25 mouse cellular contexts compared by ENCODE assay signal in the genomic region with DNA sequence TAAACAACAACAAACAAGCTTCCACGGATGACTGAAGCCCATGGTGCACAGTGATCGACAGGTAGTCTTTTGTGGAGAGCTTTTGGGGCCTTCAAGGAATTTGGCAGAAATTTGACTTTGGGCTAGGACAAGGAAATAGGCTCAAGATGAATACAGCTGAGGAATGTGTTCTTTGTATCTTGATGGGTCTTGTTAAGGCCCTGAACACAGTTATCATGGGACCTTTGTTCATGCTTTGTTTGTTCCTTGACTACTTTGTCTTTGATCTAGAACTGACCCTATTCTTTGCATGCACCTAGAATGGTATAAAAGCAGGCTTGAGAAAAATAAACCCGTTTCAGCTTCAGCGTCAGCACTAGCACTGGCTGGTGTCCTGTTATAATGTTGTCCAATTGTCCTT.
A peak's percentile ranks its signal among the peaks of the same experiment; 100 is the strongest.
DNase-seq lines count a peak whose midpoint lies in the region; ATAC-seq lines count a peak whose summit lies in the region.
"Had no signal": no experiment of that assay in that cellular context is flagged by ENCODE, and none has a peak within 500 bp of the region (broad histone marks: within the 10 kb centered on the region; RNA-seq: fewer than 3 reads in every experiment).

No protein-coding gene starts in this region.

- H3K4me1 ChIP-seq in heart, embryonic 12.5 days (replicated peaks), result no peaks in the 10 kb centered on the region

- no peak overlapping the region for H3K27ac ChIP-seq in heart, embryonic 12.5 days (ENCODE audit: poor library complexity, severe bottlenecking)

- no peaks in the 10 kb centered on the region for H3K36me3 ChIP-seq in heart, embryonic 12.5 days
- H3K36me3 ChIP-seq: G1E had no signal

- WGBS in heart, embryonic 12.5 days, result 82% methylated on average over 4 of the region's 4 CpGs

- no peaks in the 10 kb centered on the region for H3K27me3 ChIP-seq in heart, embryonic 12.5 days (replicated peaks)
- H3K27me3 ChIP-seq: CH12.LX, Patski had no signal

- no peak for ATAC-seq in heart, embryonic 12.5 days (ENCODE audit: insufficient number of reproducible peaks, low FRiP score)
- no peak for ATAC-seq in monocyte, adult 5-6 weeks (replicated peaks; ENCODE audit: insufficient number of reproducible peaks, low FRiP score, low TSS enrichment, poor library complexity, severe bottlenecking)
- ATAC-seq: activated CD4-positive, CD25-positive, alpha-beta regulatory T cell, adult 4 months; CD4-positive, CD25-positive, alpha-beta regulatory T cell, adult 4 months; Patski had no signal

- DNase-seq in heart, adult 11 months, result peak; percentile 15
- DNase-seq in ES-CJ7 (ENCODE audit: low read depth, low spot score) (peak; percentile 10), R1 (ENCODE audit: low read depth, low spot score) (peak; percentile 31), ZHBTc4 (ENCODE audit: low read depth, low spot score) (peak; percentile 84)
- no peak for DNase-seq in right cerebral cortex, postnatal 25 days
- no peak for DNase-seq in thymus, postnatal 25 days
- DNase-seq: adrenal gland, adult 2 months; adrenal gland, adult 8-10 months; adrenal gland, postnatal 10 days; adrenal gland, postnatal 14 days; adrenal gland, postnatal 25 days; adrenal gland, postnatal 36 days; B cell, adult 2 months; cerebellum, adult 11 months; cerebellum, adult 11-12 months; cerebellum, adult 18-20 months; cerebellum, adult 2 months; cerebellum, adult 8-10 months had no signal

- H3K4me2 ChIP-seq in heart, embryonic 12.5 days, result no peak overlapping the region

- no peak overlapping the region for H3K4me3 ChIP-seq in heart, embryonic 12.5 days

- H3K9me3 ChIP-seq in heart, embryonic 12.5 days (replicated peaks), result no peaks in the 10 kb centered on the region
- H3K9me3 ChIP-seq: G1E had no signal

- no peak overlapping the region for H3K9ac ChIP-seq in heart, embryonic 12.5 days

Comparison
In these comparisons a context has a peak if more than half of its experiments do, and no peak if none do; other contexts are left out.
1. DNase-seq: peak in heart, adult 11 months (single experiment), ES-CJ7 (single experiment), R1 (single experiment) and ZHBTc4 (single experiment); none in right cerebral cortex, postnatal 25 days (single experiment) and thymus, postnatal 25 days (single experiment).